Mouse (Mus musculus) stomach, embryonic 14.5 days (tissue): ENCODE measurements at regions not wholly inside any gene's neighbourhood (a gene's known extent, or its start where the extent isn't known, plus 50 kb on each side); places are given as distances from the start of the nearest gene placed in this dataset.

Source experiments
- ATAC-seq: fragments of 200-750 bp; cut with Nextera tagmentation; 2 replicates; pipeline ENCODE4 v1.8.0; 2017; ENCODE audit warnings: low read depth, moderate TSS enrichment; ENCODE audit not compliant: insufficient number of reproducible peaks, insufficient read depth, low FRiP score
- H3K27ac ChIP-seq: fragments of 300-500 bp; sonication (generic); 2 replicates; pipeline ENCODE4 v1.5.1; 2014; ENCODE audit warnings: mild to moderate bottlenecking, low read length, moderate library complexity, mixed read lengths
- H3K27me3 ChIP-seq: fragments of 300-500 bp; sonication (generic); 2 replicates; pipeline ENCODE4 v1.6.1; 2014; ENCODE audit warnings: low read length, control low read depth, mixed read lengths; ENCODE audit not compliant: control insufficient read depth, insufficient read depth
- H3K36me3 ChIP-seq: fragments of 300-500 bp; sonication (generic); 2 replicates; pipeline ENCODE4 v1.6.1; 2014; ENCODE audit warnings: mild to moderate bottlenecking, control low read depth, low read length, moderate library complexity, mixed read lengths; ENCODE audit not compliant: control insufficient read depth, insufficient read depth
- H3K4me1 ChIP-seq: fragments of 300-500 bp; sonication (generic); 2 replicates; pipeline ENCODE4 v1.6.1; 2014; ENCODE audit warnings: low read length, control low read depth, mixed read lengths; ENCODE audit not compliant: control insufficient read depth, insufficient read depth
- H3K4me2 ChIP-seq: fragments of 300-500 bp; sonication (generic); replicated peaks from 2 replicates; pipeline ENCODE4 v1.6.1; 2014; ENCODE audit warnings: low read depth, low read length, control low read depth
- H3K4me3 ChIP-seq: fragments of 300-500 bp; sonication (generic); 2 replicates; pipeline ENCODE4 v1.5.1; 2014; ENCODE audit warnings: low read depth, low read length, control low read depth
- H3K9ac ChIP-seq: fragments of 300-500 bp; sonication (generic); replicated peaks from 2 replicates; pipeline ENCODE4 v1.6.1; 2014; ENCODE audit warnings: low read depth, mild to moderate bottlenecking, control low read depth, low read length, moderate library complexity, mixed read lengths
- H3K9me3 ChIP-seq: fragments of 300-500 bp; sonication (generic); 2 replicates; pipeline ENCODE4 v1.6.1; 2016; ENCODE audit warnings: low read depth, low read length, control low read depth; ENCODE audit not compliant: control insufficient read depth
- WGBS: fragments of 180-500 bp; shearing (Covaris S2); extraction: QIAGEN DNeasy Blood & Tissue Kit; methylation state at CpG from one replicate; pipeline ENCODE4 v1.1.7; 2014; 5-methylcytosine and 5-hydroxymethylcytosine counted together

DNA sequence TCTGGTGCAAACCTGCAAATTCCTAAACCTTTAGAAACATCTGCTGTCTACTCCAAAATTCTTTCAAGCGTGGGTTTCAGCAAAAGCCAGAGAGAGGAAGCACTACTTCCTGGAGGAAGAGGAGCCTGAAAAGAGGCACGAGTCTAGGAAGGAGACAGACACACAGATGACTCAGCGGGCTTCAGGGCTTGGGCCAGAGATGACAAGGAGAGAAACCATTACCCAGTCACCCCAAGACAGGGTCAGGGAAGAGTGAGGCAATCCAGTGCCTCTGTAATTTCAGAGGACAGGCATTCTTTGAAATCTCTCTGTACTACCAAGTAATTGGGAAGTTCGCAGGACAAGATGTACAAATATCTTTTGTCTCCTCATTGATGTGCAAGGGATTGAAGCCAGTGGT lies 127.7 kb downstream of the Sp3 start:
- H3K9ac ChIP-seq = no peak overlapping the region
- ATAC-seq = no peak
- H3K27ac ChIP-seq = no peak overlapping the region
- H3K4me2 ChIP-seq = no peak overlapping the region
- H3K4me3 ChIP-seq = no peak overlapping the region
- 74% methylated on average over 4 of the region's 4 CpGs for WGBS
- H3K9me3 ChIP-seq = no peaks in the 10 kb centered on the region
- no peaks in the 10 kb centered on the region for H3K4me1 ChIP-seq
- H3K27me3 ChIP-seq = no peaks in the 10 kb centered on the region
- no peaks in the 10 kb centered on the region for H3K36me3 ChIP-seq

- no peaks in the 10 kb centered on the region for H3K4me1 ChIP-seq
- no peak overlapping the region for H3K27ac ChIP-seq
- H3K9me3 ChIP-seq = no peaks in the 10 kb centered on the region
- H3K36me3 ChIP-seq = no peaks in the 10 kb centered on the region
- 68% methylated on average over 11 of the region's 11 CpGs for WGBS
- 0 out of 2 replicates have a peak, but pooled peaks have one; percentile 10 for ATAC-seq
- no peak overlapping the region for H3K4me2 ChIP-seq
- H3K4me3 ChIP-seq = no peak overlapping the region
- no peaks in the 10 kb centered on the region for H3K27me3 ChIP-seq
- H3K9ac ChIP-seq = no peak overlapping the region
These were observed 124.8 kb downstream of the Sp3 start for GRCm38 (mm10) chr2:72855276-72855970.

DNA sequence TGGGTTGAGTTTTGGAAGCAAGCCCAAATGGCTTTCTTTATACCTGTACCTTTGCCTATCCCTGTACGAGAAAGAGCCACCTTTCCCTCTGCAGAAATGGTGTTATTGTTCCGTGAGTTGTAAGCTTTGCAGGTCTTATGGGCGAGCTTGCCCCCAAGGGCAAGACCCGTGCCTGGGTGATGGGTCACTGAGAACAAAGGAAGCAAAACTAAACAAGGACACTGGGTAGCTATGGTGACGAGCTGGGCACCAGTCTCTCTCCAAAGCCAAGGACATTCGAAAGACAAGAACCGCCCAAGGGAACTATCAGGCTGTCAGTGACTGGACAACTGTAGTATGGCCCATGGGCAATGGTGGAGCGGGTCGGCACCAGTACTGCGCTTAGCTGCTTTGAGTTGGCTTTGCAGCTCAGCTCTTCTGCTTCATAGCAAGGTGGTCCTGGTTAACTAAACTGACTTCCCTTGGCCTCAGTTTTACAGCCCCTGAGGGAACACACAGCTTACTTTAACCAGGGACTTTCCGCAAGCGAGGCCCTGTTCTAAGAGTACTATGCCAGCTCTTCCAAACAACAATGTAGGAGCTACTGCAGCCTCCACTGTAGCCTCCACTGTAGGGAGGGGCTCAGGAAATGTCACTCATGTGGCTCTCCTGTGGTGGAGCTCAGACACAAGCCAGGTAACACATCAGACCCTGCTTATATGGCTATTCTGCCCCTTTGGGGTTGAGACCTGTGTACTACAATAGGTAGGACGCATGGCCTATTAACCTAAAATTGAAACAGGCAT lies 124.1 kb downstream of the Sp3 start:
- ATAC-seq = no peak
- 84% methylated on average over 13 of the region's 13 CpGs for WGBS

DNA sequence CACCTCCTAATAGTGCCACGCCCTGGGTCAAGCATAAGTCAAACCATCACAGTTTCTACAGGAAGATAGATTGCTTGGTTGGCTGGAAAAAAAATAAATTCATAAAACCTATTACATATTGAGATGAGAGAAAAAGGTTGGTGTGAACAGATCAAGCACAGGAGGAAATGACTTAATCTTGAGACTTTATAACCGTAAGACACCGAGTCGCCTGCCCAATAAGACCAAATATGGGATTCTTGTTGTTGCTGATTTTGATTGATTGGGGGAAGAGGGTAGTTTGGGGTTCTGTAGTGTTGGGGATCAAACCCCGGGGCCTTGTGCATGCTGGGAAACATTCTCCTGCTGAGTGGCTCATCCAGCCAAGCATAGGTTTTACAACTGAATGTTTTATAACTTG lies 122.9 kb downstream of the Sp3 start:
- no peak for ATAC-seq
- Histone ChIP-seq H3K9me3 (no peaks in the 10 kb centered on the region), H3K4me1 (no peaks in the 10 kb centered on the region), H3K4me2 (no peak overlapping the region), H3K36me3 (no peaks in the 10 kb centered on the region), H3K27me3 (no peaks in the 10 kb centered on the region), H3K9ac (no peak overlapping the region), H3K27ac (no peak overlapping the region), H3K4me3 (no peak overlapping the region)
- 91% methylated on average over 5 of the region's 5 CpGs for WGBS

More for the DNA sequence above, 124.1 kb downstream of the Sp3 start:
- no peak overlapping the region for H3K4me2 ChIP-seq
- H3K27me3 ChIP-seq = no peaks in the 10 kb centered on the region
- H3K4me3 ChIP-seq = no peak overlapping the region
- no peak overlapping the region for H3K9ac ChIP-seq
- H3K27ac ChIP-seq = no peak overlapping the region
- no peaks in the 10 kb centered on the region for H3K36me3 ChIP-seq
- no peaks in the 10 kb centered on the region for H3K9me3 ChIP-seq
- H3K4me1 ChIP-seq = no peaks in the 10 kb centered on the region

DNA sequence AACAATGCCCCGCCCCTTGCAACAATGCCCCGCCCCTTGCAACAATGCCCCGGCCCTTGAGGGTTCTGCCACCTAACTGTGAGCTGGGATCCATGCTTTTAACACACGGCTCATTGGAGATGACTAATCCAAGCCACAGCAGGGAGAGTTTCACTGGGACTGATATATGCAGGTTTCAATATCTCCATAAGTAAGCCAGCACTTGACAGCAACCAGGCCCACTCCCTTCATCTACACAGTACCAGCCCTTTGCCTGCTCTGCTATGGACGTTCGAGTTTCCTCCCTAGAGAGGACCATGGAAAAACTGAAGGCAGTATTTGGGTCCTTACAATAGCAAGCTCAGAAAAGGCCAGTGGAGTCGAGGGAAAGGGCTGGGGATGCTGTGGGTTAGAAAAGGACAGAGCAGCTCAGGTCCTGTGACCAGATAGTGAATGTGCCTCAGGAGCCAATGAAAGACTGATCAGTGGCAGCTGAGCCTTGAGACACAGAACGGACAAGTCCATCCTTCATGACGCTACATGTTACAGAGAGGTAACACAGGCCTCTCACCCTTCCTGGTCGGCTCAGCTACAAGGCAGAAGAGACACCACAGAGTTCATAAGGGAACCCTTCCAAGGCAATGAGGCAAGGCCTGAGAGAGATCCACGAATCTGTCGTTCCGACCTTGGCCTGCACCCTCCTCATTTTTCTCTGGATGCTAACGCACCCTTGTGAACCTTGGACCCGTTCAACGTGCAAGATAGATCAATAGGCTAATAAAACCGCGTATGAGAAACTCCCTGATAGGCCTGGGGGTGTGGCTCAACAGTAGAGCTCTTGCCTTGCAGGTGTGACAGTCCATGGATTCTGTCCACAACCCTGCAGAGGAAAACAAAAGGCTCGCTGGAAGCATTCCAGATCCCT lies 114.5 kb downstream of the Sp3 start:
- no peak overlapping the region for H3K27ac ChIP-seq
- H3K27me3 ChIP-seq = no peaks in the 10 kb centered on the region
- no peak overlapping the region for H3K4me2 ChIP-seq
- 52% methylated on average over 19 of the region's 19 CpGs for WGBS
- no peak overlapping the region for H3K9ac ChIP-seq
- H3K4me3 ChIP-seq = no peak overlapping the region
- ATAC-seq = peak; percentile 61; the same call in 1 of the 2 replicates
- H3K9me3 ChIP-seq = no peaks in the 10 kb centered on the region
- no peaks in the 10 kb centered on the region for H3K36me3 ChIP-seq
- H3K4me1 ChIP-seq = no peaks in the 10 kb centered on the region

DNA sequence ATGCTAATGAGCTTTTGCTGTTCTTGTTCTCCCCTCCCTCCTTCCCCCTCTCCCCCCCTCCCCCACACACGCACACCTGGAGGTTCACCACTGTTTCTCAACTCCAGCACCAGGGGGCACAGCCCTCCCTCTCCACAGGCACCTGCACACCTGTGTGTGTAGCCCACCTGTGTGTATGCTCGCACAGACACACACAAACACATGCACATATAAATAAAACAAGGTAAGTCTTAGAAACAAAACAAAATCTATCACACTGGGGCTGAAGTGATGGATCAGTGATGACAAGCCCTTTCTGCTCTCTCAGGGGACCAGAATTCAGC lies 113.9 kb downstream of the Sp3 start:
- Histone ChIP-seq H3K4me2 (no peak overlapping the region), H3K4me1 (no peaks in the 10 kb centered on the region), H3K9ac (no peak overlapping the region), H3K27me3 (no peaks in the 10 kb centered on the region), H3K4me3 (no peak overlapping the region), H3K27ac (no peak overlapping the region), H3K9me3 (no peaks in the 10 kb centered on the region), H3K36me3 (no peaks in the 10 kb centered on the region)
- WGBS = 42% methylated on average over 2 of the region's 2 CpGs
- peak; percentile 42; the same call in 1 of the 2 replicates for ATAC-seq

DNA sequence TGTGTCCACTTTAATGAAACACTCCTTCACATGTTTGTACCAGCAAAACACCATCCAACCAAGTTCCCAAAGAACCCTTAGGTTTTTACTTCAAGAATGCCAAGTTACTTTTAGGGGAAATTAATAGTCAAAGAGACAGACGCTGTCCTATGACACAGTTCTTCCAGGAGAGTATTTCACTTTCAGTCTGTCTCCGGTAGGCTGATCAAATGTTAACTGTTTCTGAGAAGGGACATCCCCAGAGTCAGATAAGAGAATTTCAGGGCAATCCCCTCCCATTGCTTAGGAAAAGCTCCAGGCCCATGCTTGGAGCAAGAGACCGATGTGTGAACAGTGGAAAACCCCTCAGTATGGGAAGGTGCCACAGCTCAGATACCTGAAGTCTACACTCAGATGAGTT lies 112.1 kb downstream of the Sp3 start:
- no peak for ATAC-seq
- no peak overlapping the region for H3K27ac ChIP-seq
- WGBS = 94% methylated on average over 3 of the region's 3 CpGs

DNA sequence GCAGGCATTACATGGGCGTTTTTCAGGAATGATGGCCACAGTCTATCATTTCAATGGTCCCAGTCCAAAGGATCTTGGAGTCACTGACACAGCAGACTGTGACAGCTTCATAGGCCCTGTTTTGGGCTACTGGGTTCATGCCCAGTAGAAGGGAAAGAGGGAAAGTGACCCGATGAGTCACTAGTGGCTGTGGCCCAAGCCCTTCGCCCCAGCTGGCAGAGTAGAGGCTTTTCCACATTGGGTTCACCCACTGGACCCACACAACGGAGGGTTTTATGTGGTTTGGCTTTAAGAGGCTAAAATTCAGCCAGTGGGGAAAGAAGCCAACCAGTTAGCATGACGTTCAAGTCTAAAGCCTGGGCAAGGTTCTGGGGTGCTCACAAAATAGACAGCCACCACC lies 108.4 kb downstream of the Sp3 start:
- Histone ChIP-seq H3K36me3 (no peaks in the 10 kb centered on the region), H3K4me2 (no peak overlapping the region), H3K27me3 (no peaks in the 10 kb centered on the region), H3K27ac (no peak overlapping the region), H3K4me3 (no peak overlapping the region), H3K9me3 (no peaks in the 10 kb centered on the region), H3K4me1 (no peaks in the 10 kb centered on the region), H3K9ac (no peak overlapping the region)
- 91% methylated on average over 5 of the region's 5 CpGs for WGBS
- no peak for ATAC-seq

More for the DNA sequence above, 112.1 kb downstream of the Sp3 start:
- Histone ChIP-seq H3K36me3 (no peaks in the 10 kb centered on the region), H3K27me3 (no peaks in the 10 kb centered on the region), H3K9me3 (no peaks in the 10 kb centered on the region), H3K4me1 (no peaks in the 10 kb centered on the region), H3K4me2 (no peak overlapping the region), H3K9ac (no peak overlapping the region), H3K4me3 (no peak overlapping the region)
